Mouse (Mus musculus) urinary bladder, adult 2 months (tissue): ENCODE results near the gene Prkag2. TPM values are rescaled to one million over a fixed set of nuclear protein-coding genes. Genes with fewer than 3 reads are reported as not detected.

ENCODE experiments used
- DNase-seq: peaks from one replicate; pipeline ENCODE4 v3.0.0; 2022; ENCODE audit warnings: low spot score
- polyA plus RNA-seq: library from polyadenylated mRNA; depleted of rRNA; stranded (reverse); fragments of >200 nt; gene quantifications from 2 replicates; pipeline ENCODE4 v1.2.3, GENCODE M21; 2012

The Prkag2 gene
- polyA plus RNA-seq, 1 experiment = 142 TPM

- no peak for DNase-seq
Observed at GRCm38 (mm10) chr5:24919155-24919554, 181.3 kb downstream of the Prkag2 start.

GRCm38 (mm10) chr5:24916511-24916910, 183.9 kb downstream of the Prkag2 start:
- DNase-seq = no peak

- no peak for DNase-seq
Observed at GRCm38 (mm10) chr5:24915119-24915518, 185.3 kb downstream of the Prkag2 start.

- DNase-seq = no peak
Observed at GRCm38 (mm10) chr5:24913656-24914055, 186.8 kb downstream of the Prkag2 start.

GRCm38 (mm10) chr5:24908820-24909716, 191.4 kb downstream of the Prkag2 start:
- DNase-seq = no peak

- DNase-seq = peak; percentile 85
Observed at GRCm38 (mm10) chr5:24908141-24908819, 192.2 kb downstream of the Prkag2 start.

- no peak for DNase-seq
Observed at GRCm38 (mm10) chr5:24907737-24908136, 192.7 kb downstream of the Prkag2 start.

- DNase-seq = no peak
Observed at GRCm38 (mm10) chr5:24906844-24907243, 193.6 kb downstream of the Prkag2 start.

- no peak for DNase-seq
Observed at GRCm38 (mm10) chr5:24904941-24905340, 195.5 kb downstream of the Prkag2 start.

- no peak for DNase-seq
Observed at GRCm38 (mm10) chr5:24904423-24904822, 196.0 kb downstream of the Prkag2 start.

- no peak for DNase-seq
Observed at GRCm38 (mm10) chr5:24904001-24904400, 196.4 kb downstream of the Prkag2 start.

GRCm38 (mm10) chr5:24902835-24903234, 197.6 kb downstream of the Prkag2 start:
- no peak for DNase-seq

- no peak for DNase-seq
Observed at GRCm38 (mm10) chr5:24895606-24896005, 204.8 kb downstream of the Prkag2 start.

- DNase-seq = no peak
Observed at GRCm38 (mm10) chr5:24894814-24895213, 205.6 kb downstream of the Prkag2 start.

- no peak for DNase-seq
Observed at GRCm38 (mm10) chr5:24892461-24892860, 208.0 kb downstream of the Prkag2 start.

- DNase-seq = no peak
Observed at GRCm38 (mm10) chr5:24889860-24890259, 210.6 kb downstream of the Prkag2 start.

- no peak for DNase-seq
Observed at GRCm38 (mm10) chr5:24888874-24889591, 211.4 kb downstream of the Prkag2 start.

GRCm38 (mm10) chr5:24887271-24887670, 213.2 kb downstream of the Prkag2 start:
- no peak for DNase-seq

- DNase-seq = no peak
Observed at GRCm38 (mm10) chr5:24878713-24879112, 221.7 kb downstream of the Prkag2 start.

- no peak for DNase-seq
Observed at GRCm38 (mm10) chr5:24877836-24878624, 222.4 kb downstream of the Prkag2 start.

GRCm38 (mm10) chr5:24876653-24877052, 223.8 kb downstream of the Prkag2 start:
- DNase-seq = no peak
